Mouse (Mus musculus): Measurements from ENCODE around the gene Gm28961. TPM values are rescaled to one million over a fixed set of nuclear protein-coding genes. Genes with fewer than 3 reads are reported as not detected.
"Not testable (repeated sequence)": the region's sequence is repeated elsewhere in the genome, so short reads cannot be mapped to it uniquely, and the experiment has no call there.

Gene Gm28961
- not detected in 2 replicates for polyA plus RNA-seq (2016; fragmentation: Nextera tagmentation; extraction: Ambion mirVana)

DNA sequence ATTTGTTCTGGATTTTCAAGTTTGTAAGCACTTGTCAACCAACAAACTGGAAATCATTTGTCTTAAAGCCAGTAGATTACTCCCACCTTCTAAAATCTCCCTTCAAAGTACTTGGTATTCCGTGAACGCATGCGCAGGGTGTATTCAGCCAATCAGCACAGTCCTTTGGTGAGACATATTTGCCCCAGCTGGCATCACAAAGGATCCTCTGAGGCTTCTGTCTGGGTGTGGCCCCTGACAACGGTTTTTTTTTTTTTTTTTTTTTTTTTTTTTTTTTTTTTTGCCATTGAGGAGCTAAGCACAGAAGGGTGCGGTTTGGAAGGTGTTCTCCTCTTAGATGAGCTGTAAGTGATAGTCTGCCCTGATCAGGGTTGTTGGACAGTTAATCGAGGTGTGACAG is at the start of gene Gm28961:
Gene Gm28961, plus strand, starts transcription at position 301 of the 400 bp plus-strand sequence.
- H3K9me3 ChIP-seq; H3K36me3 ChIP-seq (replicated peaks); H3K4me1 ChIP-seq; H3K27me3 ChIP-seq (replicated peaks; ENCODE audit: low read depth, poor library complexity, severe bottlenecking); H3K27ac ChIP-seq (replicated peaks); H3K4me3 ChIP-seq; DNase-seq (ENCODE audit: low spot score): not testable (repeated sequence)
- no CpG with 5 or more reads among the region's 6 CpGs for WGBS

Other genes with a start within 250 kb of the Gm28961 start
- not detected in 2 replicates for gene Gm21943, start 172.0 kb upstream of the Gm28961 start, polyA plus RNA-seq (2016; fragmentation: Nextera tagmentation; extraction: Ambion mirVana)